Mouse (Mus musculus): Measurements from ENCODE around the gene Tpst1.

DNA sequence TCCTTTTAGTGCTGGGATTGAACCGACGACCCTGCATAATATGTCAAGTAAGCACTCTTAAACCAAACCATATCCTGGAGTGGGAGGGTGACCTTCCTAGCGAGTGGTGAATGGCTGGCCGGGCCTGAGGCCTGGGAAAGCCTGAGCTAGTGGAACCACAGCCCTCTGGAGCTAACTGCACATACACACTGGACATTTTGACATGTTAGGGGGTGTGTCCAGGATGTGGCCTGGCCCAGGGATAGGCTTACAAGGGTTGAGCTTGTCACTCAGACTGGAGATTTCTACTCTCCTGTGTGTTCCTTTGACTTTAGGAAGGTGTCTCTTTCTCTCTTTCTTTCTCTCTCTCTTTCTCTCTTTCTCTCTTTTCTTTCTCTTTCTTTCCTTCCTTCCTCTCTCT lies 85.4 kb downstream of the Tpst1 start:
- TF ChIP-seq POLR2A (IDR thresholded peaks at IDR 0.05; ENCODE audit: low read depth, low read length) (no peak), CTCF (IDR thresholded peaks at IDR 0.05; ENCODE audit: extremely low read depth, insufficient read depth, insufficient read length, insufficient replicate concordance) (no peak)

Measured in spleen, adult 2 months (tissue).